Mouse (Mus musculus) lung, adult 18-20 months (tissue): ENCODE data around the gene Gas2l1.
"Not testable (repeated sequence)": the region's sequence is repeated elsewhere in the genome, so short reads cannot be mapped to it uniquely, and the experiment has no call there.

Experiments
- DNase-seq, 2 experiments: peaks; one replicate each; pipeline ENCODE4 v3.0.0; 2022; ENCODE audit warnings: mixed read lengths in 2 of 2

Gas2l1 gene

DNA sequence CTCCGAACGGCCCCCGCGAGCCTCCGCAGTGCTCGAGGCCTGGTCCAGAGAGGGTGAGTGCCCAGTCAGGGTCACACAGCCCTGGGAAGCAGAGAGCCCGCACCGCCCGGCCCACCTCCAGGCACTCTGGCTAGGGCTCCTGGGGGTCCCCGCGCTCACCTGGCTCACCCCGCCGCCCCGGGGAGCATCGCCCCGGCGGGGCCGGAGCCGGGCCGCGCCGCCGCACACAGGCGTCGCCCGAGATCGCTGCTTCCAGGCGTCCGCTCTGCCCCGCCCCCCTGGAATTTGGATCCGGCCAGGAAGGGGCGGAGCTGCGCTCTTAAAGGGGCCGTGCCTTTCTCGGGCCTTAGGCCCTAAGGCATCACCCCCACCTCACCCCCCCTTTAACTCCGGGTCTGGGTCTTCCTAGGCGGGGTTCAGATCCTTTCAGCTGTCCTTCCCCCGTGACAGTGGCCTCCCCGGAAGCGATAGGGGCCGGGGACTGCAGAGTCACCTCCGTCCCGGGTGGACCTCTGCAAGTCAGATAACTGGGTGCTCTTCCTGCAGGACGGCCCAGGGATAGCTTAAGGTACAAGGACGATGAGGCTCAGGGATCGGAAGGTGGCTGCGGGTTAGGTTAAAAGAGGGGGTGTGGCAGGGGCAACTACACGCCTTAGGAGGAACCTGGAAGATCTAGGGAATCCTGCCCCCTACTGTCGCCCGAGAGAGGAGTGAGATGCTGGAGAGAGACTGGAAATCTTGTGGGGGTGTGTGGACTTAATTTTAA lies at the start of gene Gas2l1:
Gene Gas2l1, minus strand, starts transcription at position 272 of the 766 bp plus-strand sequence.
- DNase-seq, result peak; percentile 90 to 92

- no peak for DNase-seq
These were observed 48.5 kb upstream of the Gas2l1 start for GRCm38 (mm10) chr11:5113645-5114044.

DNA sequence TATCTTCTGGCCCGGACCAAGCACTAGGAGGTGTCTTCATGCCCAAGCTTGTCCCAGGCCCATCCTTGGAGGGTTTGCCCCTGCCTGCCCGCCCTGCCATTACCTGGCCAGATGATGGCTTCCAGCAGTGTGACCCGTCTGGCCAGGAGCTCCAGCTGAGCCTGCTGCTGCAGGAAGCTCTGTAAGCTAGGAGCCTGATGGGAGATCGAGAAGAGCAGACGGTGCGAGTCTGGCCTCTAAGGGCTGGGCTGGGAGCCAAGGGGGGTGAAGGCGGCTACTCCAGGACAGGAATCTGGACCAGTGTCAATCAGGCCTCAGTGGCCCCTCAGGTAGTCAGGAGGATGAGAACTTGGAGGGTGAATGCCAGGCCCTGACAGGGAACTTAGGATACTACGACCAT lies 44.3 kb upstream of the Gas2l1 start:
- no peak for DNase-seq

- DNase-seq, result no peak
These were observed 38.9 kb upstream of the Gas2l1 start for GRCm38 (mm10) chr11:5103986-5104509.

DNA sequence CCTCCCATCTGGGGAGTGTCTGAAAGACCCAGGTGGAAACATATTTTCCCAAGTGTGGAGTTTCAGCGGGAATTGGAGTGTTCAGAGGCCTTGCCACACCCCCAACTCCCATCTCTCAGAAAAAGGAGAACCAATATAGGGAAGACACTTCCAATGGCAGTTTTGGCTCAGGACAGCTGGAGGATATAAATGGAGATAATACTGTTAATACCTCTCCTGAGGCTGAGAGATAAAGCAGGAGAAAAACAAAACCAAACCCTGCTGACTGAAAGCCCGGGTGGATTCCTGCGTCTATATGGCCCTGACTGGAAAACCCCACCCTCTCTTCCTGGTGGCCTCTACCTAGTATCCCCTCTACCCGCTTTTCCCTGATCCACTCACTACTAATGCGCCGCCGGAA lies 37.3 kb upstream of the Gas2l1 start:
- no peak for DNase-seq

DNA sequence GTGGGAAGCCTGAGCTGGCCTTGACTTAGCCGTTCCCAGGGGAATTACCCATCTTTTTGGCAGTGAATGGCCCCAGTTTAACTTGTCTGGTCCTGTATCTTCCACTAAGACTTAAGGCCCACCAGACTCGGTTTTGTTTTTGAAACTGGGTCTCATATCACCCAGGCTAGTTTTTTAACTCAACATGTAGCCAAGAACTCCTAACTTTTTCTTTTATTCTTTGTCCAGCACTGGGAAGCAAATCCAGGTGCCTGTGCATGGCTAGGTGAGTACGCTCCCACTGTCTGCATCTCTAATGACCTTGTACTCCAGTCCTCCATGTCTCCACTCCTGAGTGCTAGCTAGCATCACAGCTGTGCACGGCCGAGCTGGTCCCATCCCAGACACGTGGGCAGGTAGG lies 36.5 kb upstream of the Gas2l1 start:
- DNase-seq, result no peak

DNA sequence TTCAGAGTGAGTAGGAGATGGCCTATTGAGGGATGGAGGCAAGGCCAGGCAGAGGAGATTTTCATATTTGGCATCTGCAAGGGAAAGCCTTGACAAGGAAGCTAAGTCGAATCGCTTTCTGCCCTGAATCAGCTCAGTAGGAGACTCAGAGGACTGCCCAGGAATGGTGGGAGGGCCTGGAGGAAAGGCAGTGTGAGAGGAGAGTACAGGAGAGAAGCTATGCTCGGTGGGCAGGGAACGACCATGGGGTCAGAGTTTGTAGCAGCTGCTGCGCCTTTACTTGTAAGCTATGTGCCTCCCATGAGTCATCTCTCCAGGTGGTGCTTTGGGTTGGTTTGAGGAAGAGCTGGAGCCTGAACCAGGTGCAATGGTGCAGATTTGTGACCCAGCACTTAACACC lies 35.7 kb upstream of the Gas2l1 start:
- DNase-seq, result no peak

DNA sequence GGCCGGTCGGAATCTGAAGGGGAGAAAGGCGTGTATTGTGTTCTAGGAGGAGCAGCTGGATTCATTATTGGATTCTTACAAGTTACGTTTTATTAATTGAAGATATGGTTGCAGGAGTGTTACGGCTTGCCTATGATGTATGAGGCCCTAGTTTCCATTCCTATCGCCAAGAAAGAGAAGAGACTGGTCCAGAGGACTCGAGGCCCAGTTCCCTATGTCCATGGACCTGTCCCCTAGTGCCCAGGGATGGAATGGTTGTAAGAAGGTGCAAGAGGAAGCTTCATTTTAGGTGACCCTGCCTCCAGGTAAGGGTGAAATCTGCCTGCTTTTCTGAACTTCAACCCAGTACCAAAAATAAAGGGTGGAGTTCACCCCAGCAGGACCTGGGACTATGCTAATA lies 35.2 kb upstream of the Gas2l1 start:
- DNase-seq, result no peak

DNA sequence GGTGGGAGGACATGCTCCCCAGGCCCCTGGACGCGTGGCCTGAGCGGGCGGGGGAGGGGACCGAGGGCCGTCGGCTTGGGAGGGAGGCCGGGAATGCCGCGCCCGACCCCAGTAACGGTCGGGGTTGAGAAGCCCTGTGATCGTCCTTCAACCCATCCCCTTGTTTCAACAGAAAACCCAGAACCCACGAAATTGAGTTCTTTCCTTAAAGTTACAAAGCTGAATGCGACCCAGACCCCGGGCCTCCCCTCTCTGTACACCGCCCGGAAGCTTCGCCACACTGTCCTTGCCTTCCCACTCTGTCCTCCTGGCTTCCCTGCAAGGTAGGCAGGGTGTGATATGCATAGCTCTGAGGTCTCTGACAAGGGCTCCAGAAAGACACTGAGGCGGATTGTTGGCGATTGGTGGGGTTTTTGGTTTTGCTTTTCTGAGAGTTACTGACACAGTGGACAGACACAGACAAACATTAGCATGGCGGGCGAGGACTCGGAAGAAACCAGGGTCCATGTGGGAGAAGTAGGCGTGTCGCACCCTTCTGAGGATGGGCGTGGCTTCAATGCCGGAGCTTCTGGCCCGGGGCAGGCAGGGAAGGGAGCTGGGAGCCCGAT lies 34.6 kb upstream of the Gas2l1 start:
- peak; percentile 86 to 89 for DNase-seq

GRCm38 (mm10) chr11:5098736-5099542 lies 33.8 kb upstream of the Gas2l1 start, which contains the start of the genes Rhbdd3 and Ewsr1:
TSS of gene Rhbdd3 (plus strand) at chr11:5098926.
TSS of gene Ewsr1 (minus strand) at chr11:5099266.
- peak; percentile 96 for DNase-seq

GRCm38 (mm10) chr11:5098035-5098735 lies 33.1 kb upstream of the Gas2l1 start:
- peak; percentile 31 to 46 for DNase-seq

- no peak for DNase-seq
These were observed 31.4 kb upstream of the Gas2l1 start for GRCm38 (mm10) chr11:5096480-5097020.

DNA sequence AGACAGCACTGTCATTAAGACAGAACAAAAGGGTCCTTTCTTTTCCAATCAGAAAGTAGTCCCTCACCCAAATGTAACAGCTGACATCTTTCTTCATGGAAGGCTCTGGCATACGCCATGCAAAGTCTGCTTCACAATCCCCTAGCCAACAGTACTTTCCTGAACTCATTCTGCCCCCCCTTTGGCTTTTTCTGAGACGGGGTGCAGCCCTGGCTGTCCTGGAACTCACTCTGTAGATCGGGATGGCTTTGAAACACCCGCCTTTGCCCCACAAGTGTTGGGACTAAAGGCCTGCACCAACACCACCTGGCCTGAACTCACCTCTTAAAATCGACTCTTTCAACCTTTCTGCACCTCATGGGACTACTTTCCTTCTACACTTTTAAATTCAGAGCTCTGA lies 30.8 kb upstream of the Gas2l1 start:
- no peak for DNase-seq

GRCm38 (mm10) chr11:5091706-5092105 lies 26.6 kb upstream of the Gas2l1 start:
- no peak for DNase-seq

DNA sequence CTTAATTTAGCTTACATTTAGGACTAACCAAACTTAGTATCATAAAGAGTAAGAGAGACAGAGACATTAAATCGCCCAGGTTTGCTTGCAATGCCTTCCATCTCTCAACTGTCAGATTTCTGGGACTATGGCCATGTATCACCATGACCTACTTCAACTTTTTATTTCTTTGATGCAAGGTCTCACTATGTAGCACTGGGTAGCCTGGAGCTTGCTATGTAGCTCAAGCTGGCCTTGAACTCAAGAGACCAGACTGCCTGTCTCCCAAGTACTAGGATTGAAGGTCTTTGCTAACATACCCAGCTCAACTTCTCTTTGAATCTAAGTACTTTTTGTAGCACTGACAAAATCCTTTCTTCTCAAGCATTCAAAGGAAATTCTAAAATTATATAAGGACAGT lies 24.0 kb upstream of the Gas2l1 start:
- DNase-seq, result no peak

- DNase-seq, result not testable (repeated sequence)
These were observed 11.7 kb upstream of the Gas2l1 start for GRCm38 (mm10) chr11:5076843-5077242.

GRCm38 (mm10) chr11:5075760-5076159 lies 10.6 kb upstream of the Gas2l1 start:
- no peak for DNase-seq

DNA sequence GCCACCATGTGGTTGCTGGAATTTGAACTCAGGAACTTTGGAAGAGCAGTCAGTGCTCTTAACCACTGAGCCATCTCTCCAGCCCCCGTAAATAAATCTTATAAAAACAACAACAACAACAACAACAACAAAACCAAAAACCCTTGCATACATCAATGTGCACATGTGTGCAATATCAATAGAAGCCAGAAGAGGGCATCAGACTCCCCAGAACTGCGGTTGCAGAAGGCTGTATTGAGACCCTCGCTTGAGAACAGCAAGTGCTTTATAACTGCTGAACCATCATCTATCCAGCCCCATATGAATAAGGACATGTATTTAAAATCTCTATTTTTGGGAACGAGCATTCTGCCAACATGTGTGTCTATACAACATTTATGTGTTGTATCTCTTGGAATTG lies 9.8 kb upstream of the Gas2l1 start:
- no peak for DNase-seq

GRCm38 (mm10) chr11:5068126-5068971 lies 3.2 kb upstream of the Gas2l1 start:
- peak; percentile 60 to 74 for DNase-seq

DNA sequence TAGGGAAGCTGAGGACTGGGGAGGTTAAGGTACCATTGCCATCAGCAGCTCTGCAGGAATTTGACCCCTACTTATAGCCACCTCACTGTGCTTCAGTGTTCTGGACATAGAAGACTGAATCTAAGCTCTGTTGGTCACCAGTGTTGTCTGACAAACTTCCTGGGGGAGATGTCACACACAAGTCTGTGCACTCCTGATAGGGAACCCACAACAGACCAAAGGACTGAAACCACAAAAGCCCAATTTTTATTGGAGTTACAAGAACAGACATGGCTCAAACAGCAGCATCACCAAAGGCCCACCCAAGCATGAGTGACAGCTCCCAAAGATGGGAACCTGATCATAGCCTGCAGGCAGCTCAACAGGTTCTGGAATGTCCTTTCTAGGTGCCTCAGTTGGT lies 1.9 kb upstream of the Gas2l1 start:
- no peak for DNase-seq
